Mouse (Mus musculus) midbrain, embryonic 10.5 days (tissue): ENCODE measurements at regions not wholly inside any gene's neighbourhood (a gene's known extent, or its start where the extent isn't known, plus 50 kb on each side); places are given as distances from the start of the nearest gene placed in this dataset.

Experiments used
- DNase-seq: peaks from one replicate; pipeline ENCODE4 v3.0.0-alpha.2; 2017; ENCODE audit warnings: low spot score
- H3K27ac ChIP-seq: fragments of 300-500 bp; sonication (generic); replicated peaks from 2 replicates; pipeline ENCODE4 v1.5.1; 2016; ENCODE audit warnings: mild to moderate bottlenecking
- H3K27me3 ChIP-seq: fragments of 300-500 bp; sonication (generic); 2 replicates; pipeline ENCODE4 v1.6.1; 2016; ENCODE audit warnings: low read depth, mild to moderate bottlenecking; ENCODE audit not compliant: poor library complexity, severe bottlenecking
- H3K36me3 ChIP-seq: fragments of 300-500 bp; sonication (generic); 2 replicates; pipeline ENCODE4 v1.6.1; 2016; ENCODE audit warnings: mild to moderate bottlenecking, moderate library complexity
- H3K4me1 ChIP-seq: fragments of 300-500 bp; sonication (generic); 2 replicates; pipeline ENCODE4 v1.6.1; 2016
- H3K4me3 ChIP-seq: fragments of 300-500 bp; sonication (generic); 2 replicates; pipeline ENCODE4 v1.5.1; 2016; ENCODE audit warnings: mild to moderate bottlenecking, moderate library complexity
- H3K9me3 ChIP-seq: fragments of 300-500 bp; sonication (generic); replicated peaks from 2 replicates; pipeline ENCODE4 v1.6.1; 2016; ENCODE audit warnings: mild to moderate bottlenecking
- WGBS: fragments of 180-500 bp; shearing (Covaris S2); methylation state at CpG from one replicate; pipeline ENCODE4 v1.1.7; 2016; 5-methylcytosine and 5-hydroxymethylcytosine counted together

- no peak overlapping the region for H3K27ac ChIP-seq
- no peaks in the 10 kb centered on the region for H3K27me3 ChIP-seq
- H3K4me3 ChIP-seq = no peak overlapping the region
- WGBS = 13% methylated on average over 5 of the region's 5 CpGs
- H3K36me3 ChIP-seq = no peaks in the 10 kb centered on the region
- DNase-seq = peak; percentile 15
- H3K9me3 ChIP-seq = no peaks in the 10 kb centered on the region
- no peaks in the 10 kb centered on the region for H3K4me1 ChIP-seq
These were observed 67.1 kb upstream of the Gabrg2 start for GRCm38 (mm10) chr11:42067788-42068187.

- 0 out of 2 replicates have a peak, but pooled peaks cover 3% of the 10 kb centered on the region for H3K4me1 ChIP-seq
- WGBS = 82% methylated on average over 1 of the region's 1 CpGs
- H3K27ac ChIP-seq = no peak overlapping the region
- DNase-seq = no peak
- no peaks in the 10 kb centered on the region for H3K27me3 ChIP-seq
- H3K9me3 ChIP-seq = no peaks in the 10 kb centered on the region
- no peak overlapping the region for H3K4me3 ChIP-seq
- no peaks in the 10 kb centered on the region for H3K36me3 ChIP-seq
These were observed 50.9 kb upstream of the Gabrg2 start for GRCm38 (mm10) chr11:42051567-42051966.
